8 mouse cellular contexts compared by ENCODE assay signal in the genomic region with DNA sequence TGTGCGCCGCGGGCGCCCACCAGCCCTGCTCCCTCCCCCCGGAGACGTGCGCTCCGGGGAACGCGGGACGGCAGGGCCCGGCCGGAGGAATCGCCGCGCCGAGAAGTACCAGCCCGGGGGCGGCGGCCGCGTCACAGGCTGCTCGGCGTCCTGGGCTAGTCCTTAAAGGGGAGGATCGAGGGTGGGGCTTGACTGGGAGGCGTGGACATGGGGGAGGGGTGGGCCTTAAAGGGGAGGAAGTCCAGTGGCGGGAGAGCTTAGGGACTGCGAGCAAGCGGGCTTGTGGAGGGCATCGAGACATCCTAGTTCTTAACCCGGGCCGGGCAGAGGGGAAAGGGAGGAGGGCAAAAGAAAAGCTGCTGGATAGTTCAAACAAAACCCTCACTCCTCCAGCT. TPM values are rescaled to one million over a fixed set of nuclear protein-coding genes. Genes with fewer than 3 reads are reported as not detected.
DNase-seq lines count a peak whose midpoint lies in the region; ATAC-seq and TF ChIP-seq lines count a peak whose summit lies in the region.

Gene Mapkapk2, minus strand, starts transcription at position 127 of the 395 bp plus-strand sequence.

- H3K4me2 ChIP-seq in forebrain, embryonic 16.5 days (ENCODE audit: low read length): peak within 1 kb of the TSS; percentile 53
- peak within 1 kb of the TSS; percentile 87 for H3K4me2 ChIP-seq in lung, postnatal 0 days (replicated peaks; ENCODE audit: low read depth, low read length)

- H3K9ac ChIP-seq in forebrain, embryonic 16.5 days (replicated peaks; ENCODE audit: low read depth, low read length): peak within 1 kb of the TSS; percentile 89
- H3K9ac ChIP-seq in lung, postnatal 0 days (replicated peaks; ENCODE audit: low read depth): peak within 1 kb of the TSS; percentile 96

- intact Hi-C loops in heart, postnatal 36 days (cut with DNase I): loop anchor here (2.0 kb wide), 1 partner anchor 37 kb away; no protein-coding TSS in a partner anchor

- ATAC-seq in G1E (ENCODE audit: extremely low read depth, insufficient number of reproducible peaks, low FRiP score, poor library complexity, severe bottlenecking): peak; percentile 93
- peak; percentile 94 for ATAC-seq in forebrain, embryonic 16.5 days
- peak; percentile 92 for ATAC-seq in lung, postnatal 0 days

- peak; percentile 97 for DNase-seq in G1E (ENCODE audit: low spot score)
- DNase-seq in cerebellum, adult 11-12 months: peak; percentile 86
- DNase-seq in heart, postnatal 36 days: peak; percentile 90 to 92
- DNase-seq in layer of hippocampus, adult 8-10 months (ENCODE audit: low spot score in 2 of 2): peak; percentile 72 to 81
- peak; percentile 98 for DNase-seq in lung, postnatal 0 days (ENCODE audit: low spot score)
- peak; percentile 85 for DNase-seq in ovary, postnatal 14 days (ENCODE audit: low spot score)
- peak; percentile 90 for DNase-seq in thymus, postnatal 14 days

- no peak; the same call in 1 of the 2 replicates for TF ChIP-seq EP300 in lung, postnatal 0 days (IDR thresholded peaks at IDR 0.05)

- WGBS in forebrain, embryonic 16.5 days: under 1% methylated on average over 32 of the region's 32 CpGs
- 0% methylated on average over 16 of the region's 32 CpGs for WGBS in lung, postnatal 0 days

- peaks cover 30% of the 10 kb centered on the region for H3K4me1 ChIP-seq in G1E (ENCODE audit: insufficient read depth, low read depth, low read length)
- peaks cover 28% of the 10 kb centered on the region for H3K4me1 ChIP-seq in forebrain, embryonic 16.5 days (replicated peaks; ENCODE audit: control insufficient read depth, insufficient read depth, low read length)
- H3K4me1 ChIP-seq in lung, postnatal 0 days (ENCODE audit: insufficient read depth, low read depth, low read length): peaks cover 26% of the 10 kb centered on the region; the same call in 1 of the 2 replicates

- H3K27me3 ChIP-seq in G1E (ENCODE audit: insufficient read depth, low read length): peaks cover 39% of the 10 kb centered on the region
- H3K27me3 ChIP-seq in forebrain, embryonic 16.5 days (replicated peaks; ENCODE audit: control insufficient read depth, insufficient read depth, low read length): no peaks in the 10 kb centered on the region
- H3K27me3 ChIP-seq in lung, postnatal 0 days (replicated peaks; ENCODE audit: insufficient read depth, low read length): no peaks in the 10 kb centered on the region

- H3K27ac ChIP-seq in forebrain, embryonic 16.5 days (ENCODE audit: low read length): peak within 1 kb of the TSS; percentile 78
- peak within 1 kb of the TSS; percentile 98 for H3K27ac ChIP-seq in lung, postnatal 0 days (ENCODE audit: low read length)

- H3K4me3 ChIP-seq in G1E (ENCODE audit: low read depth, low read length): peak within 1 kb of the TSS; percentile 77
- peak within 1 kb of the TSS; percentile 86 for H3K4me3 ChIP-seq in forebrain, embryonic 16.5 days (replicated peaks; ENCODE audit: low read length)
- H3K4me3 ChIP-seq in lung, postnatal 0 days (ENCODE audit: low read depth, low read length): peak within 1 kb of the TSS; percentile 98

- H3K9me3 ChIP-seq in G1E (replicated peaks): no peaks in the 10 kb centered on the region
- no peaks in the 10 kb centered on the region for H3K9me3 ChIP-seq in forebrain, embryonic 16.5 days (ENCODE audit: control insufficient read depth, low read length)
- no peaks in the 10 kb centered on the region for H3K9me3 ChIP-seq in lung, postnatal 0 days (ENCODE audit: low read length)

- H3K36me3 ChIP-seq in G1E (replicated peaks): peaks cover 9% of the 10 kb centered on the region
- H3K36me3 ChIP-seq in forebrain, embryonic 16.5 days (ENCODE audit: control insufficient read depth, insufficient read depth): no peaks in the 10 kb centered on the region
- no peaks in the 10 kb centered on the region for H3K36me3 ChIP-seq in lung, postnatal 0 days (ENCODE audit: insufficient read depth, low read length)

- TF ChIP-seq CTCF in G1E (IDR thresholded peaks at IDR 0.05; ENCODE audit: low read depth, low read length): no peak
- no peak for TF ChIP-seq CTCF in lung, postnatal 0 days (IDR thresholded peaks at IDR 0.05)

RNA-seq across cellular contexts. Expression of gene Mapkapk2, which starts in this region (rescaled TPM):
- total RNA-seq in G1E (2014; fragmentation: Nextera tagmentation) (93.4 and 112 TPM in 2 replicates), G1E (2017) (53.1 and 63.8 TPM in 2 replicates)
- polyA plus RNA-seq in G1E (2012): 64.3 and 79.4 TPM in 2 replicates
- polyA plus RNA-seq in forebrain, embryonic 16.5 days (2015; fragmentation: Nextera tagmentation; extraction: Ambion mirVana): 19.9 and 23.0 TPM in 2 replicates
- total RNA-seq in heart, postnatal 36 days (2021): 100 to 1,000 TPM; 292 to 300 TPM
- total RNA-seq in layer of hippocampus, adult 8-10 months (2022): 10 to 100 TPM; 27.7 to 42.7 (median 35.3) TPM
- 62.4 and 65.0 TPM in 2 replicates for polyA plus RNA-seq in lung, postnatal 0 days (2015; fragmentation: Nextera tagmentation; extraction: Ambion mirVana)

Comparison
In these comparisons a context has a peak if more than half of its experiments do, and no peak if none do; other contexts are left out.
1. Peak in every context shown above with its lines: DNase-seq, ATAC-seq, H3K4me3 ChIP-seq and H3K27ac ChIP-seq.